Mouse (Mus musculus) heart, postnatal 0 days (tissue): ENCODE results near the gene Podn. TPM values are rescaled to one million over a fixed set of nuclear protein-coding genes. Genes with fewer than 3 reads are reported as not detected.

Experiments
- ATAC-seq: fragments of 200-750 bp; cut with Nextera tagmentation; 2 replicates; pipeline ENCODE4 v1.8.0; 2017; ENCODE audit warnings: low read depth, moderate number of reproducible peaks, moderate library complexity; ENCODE audit not compliant: insufficient read depth
- DNase-seq: peaks from one replicate; pipeline ENCODE4 v3.0.0-alpha.2; 2016; ENCODE audit warnings: low spot score
- H3K27ac ChIP-seq: fragments of 300-500 bp; sonication (generic); 2 replicates; pipeline ENCODE4 v1.5.1; 2014; ENCODE audit warnings: low read depth, mild to moderate bottlenecking
- H3K27me3 ChIP-seq: fragments of 300-500 bp; sonication (generic); 2 replicates; pipeline ENCODE4 v1.6.1; 2014; ENCODE audit warnings: low read length, mixed read lengths; ENCODE audit not compliant: control insufficient read depth, insufficient read depth
- H3K36me3 ChIP-seq: fragments of 300-500 bp; sonication (generic); replicated peaks from 2 replicates; pipeline ENCODE4 v1.6.1; 2014; ENCODE audit warnings: low read length, mixed read lengths; ENCODE audit not compliant: control insufficient read depth, insufficient read depth
- H3K4me1 ChIP-seq: fragments of 300-500 bp; sonication (generic); 2 replicates; pipeline ENCODE4 v1.6.1; 2014; ENCODE audit warnings: antibody characterized with exemption; ENCODE audit not compliant: control insufficient read depth, insufficient read depth
- H3K4me2 ChIP-seq: fragments of 300-500 bp; sonication (generic); 2 replicates; pipeline ENCODE4 v1.6.1; 2014; ENCODE audit warnings: low read depth, mild to moderate bottlenecking, low read length, moderate library complexity
- H3K4me3 ChIP-seq: fragments of 300-500 bp; sonication (generic); 2 replicates; pipeline ENCODE4 v1.5.1; 2014; ENCODE audit warnings: low read depth, low read length
- H3K9ac ChIP-seq: fragments of 300-500 bp; sonication (generic); replicated peaks from 2 replicates; pipeline ENCODE4 v1.6.1; 2014; ENCODE audit warnings: low read depth, low read length, mixed read lengths
- H3K9me3 ChIP-seq: fragments of 300-500 bp; sonication (generic); replicated peaks from 2 replicates; pipeline ENCODE4 v1.6.1; 2016; ENCODE audit warnings: low read length; ENCODE audit not compliant: control insufficient read depth
- CTCF ChIP-seq: IDR thresholded peaks from 2 replicates; pipeline ENCODE4 v1.5.1; 2016; ENCODE audit warnings: antibody characterized with exemption, control low read depth, low read depth
- EP300 ChIP-seq: IDR thresholded peaks from 2 replicates; pipeline ENCODE4 v1.6.1; 2016; ENCODE audit warnings: antibody characterized with exemption, low read depth
- WGBS: fragments of 180-500 bp; shearing (Covaris S2); extraction: QIAGEN DNeasy Blood & Tissue Kit; methylation state at CpG from one replicate; pipeline ENCODE4 v1.1.7; 2014; 5-methylcytosine and 5-hydroxymethylcytosine counted together
- polyA plus RNA-seq: library from polyadenylated mRNA; unstranded; fragments of >200 nt; fragmentation: Nextera tagmentation; extraction: Ambion mirVana; gene quantifications from 2 replicates; pipeline ENCODE4 v1.2.1, GENCODE M21; 2015
- total RNA-seq: library from RNA; depleted of rRNA; stranded (reverse); fragments of >200 nt; gene quantifications from 2 replicates; pipeline ENCODE4 v1.2.3, GENCODE M21; 2014; ENCODE audit warnings: low replicate concordance

Podn gene
- total and polyA plus RNA-seq, 2 experiments from 2014 or later: 0.53 to 5.0 TPM

DNA sequence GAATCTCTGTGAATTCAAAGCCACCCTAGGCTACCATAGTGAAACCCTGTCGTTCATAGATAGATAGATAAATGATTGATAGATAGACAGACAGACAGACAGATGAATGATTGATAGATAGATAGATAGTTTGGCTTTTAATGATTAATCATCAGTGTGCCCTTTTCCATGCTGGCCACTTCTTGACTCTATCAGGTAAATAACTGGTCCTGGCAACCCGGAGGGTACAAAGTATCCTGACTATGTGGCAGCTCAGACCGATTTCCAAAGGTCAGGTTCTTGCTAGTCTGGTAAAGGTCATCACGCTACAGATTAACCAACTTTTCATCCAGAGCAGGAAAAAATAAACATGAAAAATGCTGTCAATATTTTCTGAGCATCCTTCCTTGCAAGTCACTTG lies 29.7 kb downstream of the Podn start:
- 82% methylated on average over 4 of the region's 4 CpGs for WGBS
- no peak for DNase-seq
- ATAC-seq: no peak
- Histone ChIP-seq H3K4me3 (no peak overlapping the region), H3K9me3 (no peaks in the 10 kb centered on the region), H3K36me3 (peaks cover 47% of the 10 kb centered on the region), H3K4me2 (no peak overlapping the region), H3K27ac (no peak overlapping the region), H3K4me1 (peaks cover 10% of the 10 kb centered on the region; the same call in 1 of the 2 replicates), H3K27me3 (no peaks in the 10 kb centered on the region), H3K9ac (no peak overlapping the region)
- TF ChIP-seq CTCF (no peak), EP300 (no peak)

DNA sequence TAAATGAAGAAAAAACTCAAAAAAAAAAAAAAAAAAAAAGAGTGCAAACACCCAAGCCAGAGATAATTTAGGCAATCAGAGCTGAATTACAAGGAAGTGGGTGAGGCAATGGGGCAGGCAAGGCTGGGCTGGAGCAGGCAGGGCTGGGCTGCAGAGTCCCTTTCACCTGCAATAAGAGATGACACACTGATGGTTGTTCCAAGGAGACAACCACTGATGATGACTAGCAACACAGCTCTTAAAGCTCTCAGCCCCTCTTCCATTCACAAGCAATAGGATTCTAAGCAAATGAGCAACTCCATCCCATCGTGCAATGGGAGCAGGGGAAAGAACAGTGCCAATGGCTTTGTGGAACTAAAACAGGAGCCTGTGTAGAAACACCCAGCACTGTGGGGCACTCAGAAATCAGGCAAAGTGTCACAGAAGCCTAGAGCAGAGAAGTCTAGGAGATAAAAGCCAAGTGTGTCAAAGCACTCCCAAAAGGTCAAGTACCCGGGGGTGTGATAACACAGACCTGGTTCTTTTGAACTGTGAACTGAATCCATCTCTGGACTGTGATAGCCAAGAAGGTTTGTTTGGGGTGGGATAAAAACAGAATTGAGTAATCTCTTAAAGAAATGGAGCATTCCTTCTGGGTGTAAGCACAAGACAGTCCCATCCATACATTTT lies 30.9 kb downstream of the Podn start:
- ATAC-seq (no peak), DNase-seq (no peak)
- Histone ChIP-seq H3K36me3 (peaks cover 50% of the 10 kb centered on the region), H3K4me1 (peaks cover 5% of the 10 kb centered on the region; the same call in 1 of the 2 replicates), H3K9ac (no peak overlapping the region), H3K4me2 (no peak overlapping the region), H3K27ac (no peak overlapping the region), H3K4me3 (no peak overlapping the region), H3K9me3 (no peaks in the 10 kb centered on the region), H3K27me3 (no peaks in the 10 kb centered on the region)
- WGBS: 46% methylated on average over 2 of the region's 2 CpGs
- no peak for TF ChIP-seq EP300
- TF ChIP-seq CTCF: no peak

DNA sequence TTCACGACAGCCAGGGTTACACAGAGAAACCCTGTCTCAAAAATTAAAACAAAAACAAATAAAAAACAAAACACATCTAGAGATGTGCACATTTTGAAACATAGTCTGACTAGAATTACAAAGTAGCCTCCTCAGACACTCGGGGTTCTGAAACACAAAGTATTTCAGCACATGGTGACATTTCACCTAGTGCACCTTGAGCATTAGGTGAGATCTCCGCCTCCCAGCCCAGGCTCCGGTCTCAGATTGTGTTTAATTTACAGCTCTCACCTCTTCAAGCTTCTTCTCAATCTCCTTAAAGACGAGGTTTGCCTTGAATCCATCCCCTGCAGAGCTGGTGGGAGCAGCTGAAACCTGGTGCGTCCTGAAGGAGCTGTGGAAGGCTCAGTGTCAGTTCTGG lies 32.6 kb downstream of the Podn start:
- 87% methylated on average over 6 of the region's 6 CpGs for WGBS
- ATAC-seq: no peak
- peaks cover 63% of the 10 kb centered on the region for H3K36me3 ChIP-seq
- H3K4me2 ChIP-seq: no peak overlapping the region
- H3K4me1 ChIP-seq: no peaks in the 10 kb centered on the region
- no peak for TF ChIP-seq EP300
- no peak for TF ChIP-seq CTCF
- no peak overlapping the region for H3K4me3 ChIP-seq
- no peak overlapping the region for H3K27ac ChIP-seq
- no peak for DNase-seq
- H3K9me3 ChIP-seq: no peaks in the 10 kb centered on the region
- no peaks in the 10 kb centered on the region for H3K27me3 ChIP-seq
- H3K9ac ChIP-seq: no peak overlapping the region

DNA sequence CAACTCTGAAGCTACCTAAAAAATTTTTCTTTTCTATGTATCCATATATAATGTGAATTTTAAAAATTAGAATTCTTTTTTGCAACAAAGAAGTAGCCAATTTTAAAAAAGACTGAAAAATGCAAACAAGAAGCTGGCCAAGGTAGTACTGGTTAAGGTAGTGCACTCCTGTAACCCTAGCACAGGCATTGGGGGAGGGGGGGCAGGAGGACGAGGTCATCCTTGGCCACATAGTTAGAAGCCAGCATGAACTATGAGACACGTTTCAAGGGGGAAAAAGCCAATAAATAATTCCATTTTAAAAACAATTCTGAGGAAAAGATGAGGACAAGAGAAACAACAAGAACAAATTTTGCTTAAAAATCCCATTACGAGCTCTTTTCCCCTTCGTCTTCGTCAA lies 33.7 kb downstream of the Podn start:
- Histone ChIP-seq H3K4me2 (no peak overlapping the region), H3K27ac (no peak overlapping the region), H3K4me1 (no peaks in the 10 kb centered on the region), H3K36me3 (peaks cover 59% of the 10 kb centered on the region), H3K27me3 (no peaks in the 10 kb centered on the region), H3K9ac (no peak overlapping the region), H3K9me3 (no peaks in the 10 kb centered on the region), H3K4me3 (no peak overlapping the region)
- no peak for DNase-seq
- TF ChIP-seq CTCF (no peak), EP300 (no peak)
- no peak for ATAC-seq
- WGBS: 95% methylated on average over 5 of the region's 5 CpGs

DNA sequence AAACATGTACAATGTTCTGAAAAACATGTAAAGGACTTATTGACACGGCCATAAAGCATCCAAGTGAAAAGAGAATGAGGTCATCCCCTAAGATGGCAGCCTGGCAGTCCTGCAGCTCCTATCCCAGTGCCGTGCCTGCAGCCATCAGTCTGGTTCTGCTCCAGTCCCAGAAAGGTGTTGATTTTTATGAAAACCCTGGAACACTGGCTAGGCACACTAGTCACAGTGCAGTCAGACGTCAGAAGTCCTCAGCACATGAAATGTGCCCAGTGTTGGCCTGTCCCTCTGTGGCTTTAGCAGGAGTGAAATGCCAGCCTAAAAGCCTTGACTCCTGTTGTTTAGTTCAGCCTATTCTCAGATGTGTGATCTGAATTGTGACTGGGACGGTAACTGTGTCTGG lies 35.5 kb downstream of the Podn start:
- Histone ChIP-seq H3K4me1 (no peaks in the 10 kb centered on the region), H3K9me3 (no peaks in the 10 kb centered on the region), H3K27ac (no peak overlapping the region), H3K4me3 (no peak overlapping the region), H3K27me3 (no peaks in the 10 kb centered on the region), H3K4me2 (no peak overlapping the region), H3K36me3 (peaks cover 49% of the 10 kb centered on the region), H3K9ac (no peak overlapping the region)
- 71% methylated on average over 4 of the region's 4 CpGs for WGBS
- no peak for TF ChIP-seq EP300
- TF ChIP-seq CTCF: no peak
- DNase-seq (no peak), ATAC-seq (no peak)
